Mouse (Mus musculus): ENCODE results near the gene Ank2.

Ank2 gene

GRCm38 (mm10) chr3:127169114-127169513 lies 330.0 kb downstream of the Ank2 start:
- no peak for DNase-seq

GRCm38 (mm10) chr3:127163749-127164148 lies 335.4 kb downstream of the Ank2 start:
- no peak for DNase-seq

GRCm38 (mm10) chr3:127161998-127162712 lies 337.0 kb downstream of the Ank2 start:
- DNase-seq, result no peak

GRCm38 (mm10) chr3:127161085-127161837 lies 337.9 kb downstream of the Ank2 start:
- no peak for DNase-seq

- DNase-seq, result no peak
These were observed 341.4 kb downstream of the Ank2 start for GRCm38 (mm10) chr3:127157706-127158105.

- DNase-seq, result no peak
These were observed 343.1 kb downstream of the Ank2 start for GRCm38 (mm10) chr3:127156080-127156479.

- DNase-seq, result no peak
These were observed 345.3 kb downstream of the Ank2 start for GRCm38 (mm10) chr3:127153861-127154260.

GRCm38 (mm10) chr3:127153443-127153842 lies 345.7 kb downstream of the Ank2 start:
- no peak for DNase-seq

GRCm38 (mm10) chr3:127148648-127149047 lies 350.5 kb downstream of the Ank2 start:
- no peak for DNase-seq

GRCm38 (mm10) chr3:127140590-127140989 lies 358.6 kb downstream of the Ank2 start:
- no peak for DNase-seq

- DNase-seq, result no peak
These were observed 359.5 kb downstream of the Ank2 start for GRCm38 (mm10) chr3:127139638-127140037.

- DNase-seq, result no peak
These were observed 361.6 kb downstream of the Ank2 start for GRCm38 (mm10) chr3:127137508-127137907.

GRCm38 (mm10) chr3:127134062-127134461 lies 365.1 kb downstream of the Ank2 start:
- no peak for DNase-seq

GRCm38 (mm10) chr3:127131048-127131447 lies 368.1 kb downstream of the Ank2 start:
- no peak for DNase-seq

- DNase-seq, result no peak
These were observed 368.9 kb downstream of the Ank2 start for GRCm38 (mm10) chr3:127130167-127130770.

GRCm38 (mm10) chr3:127129750-127130149 lies 369.4 kb downstream of the Ank2 start:
- no peak for DNase-seq

- no peak for DNase-seq
These were observed 371.5 kb downstream of the Ank2 start for GRCm38 (mm10) chr3:127127611-127128010.

- DNase-seq, result no peak
These were observed 372.9 kb downstream of the Ank2 start for GRCm38 (mm10) chr3:127126220-127126619.

- no peak for DNase-seq
These were observed 374.7 kb downstream of the Ank2 start for GRCm38 (mm10) chr3:127124375-127124993.

- DNase-seq, result no peak
These were observed 375.8 kb downstream of the Ank2 start for GRCm38 (mm10) chr3:127123376-127123775.

- no peak for DNase-seq
These were observed 380.4 kb downstream of the Ank2 start for GRCm38 (mm10) chr3:127118777-127119176.

GRCm38 (mm10) chr3:127116226-127116625 lies 382.9 kb downstream of the Ank2 start:
- DNase-seq, result no peak

GRCm38 (mm10) chr3:127113238-127113637 lies 385.9 kb downstream of the Ank2 start:
- DNase-seq, result no peak

Measured in B cell, adult 2 months (primary cell).